Mouse (Mus musculus) neural tube, embryonic 13.5 days (tissue): ENCODE data around the gene Prima1. TPM values are rescaled to one million over a fixed set of nuclear protein-coding genes. Genes with fewer than 3 reads are reported as not detected.

Source experiments
- polyA plus RNA-seq: library from polyadenylated mRNA; unstranded; fragments of >200 nt; fragmentation: Nextera tagmentation; extraction: Ambion mirVana; gene quantifications from 2 replicates; pipeline ENCODE4 v1.2.1, GENCODE M21; 2015

The Prima1 gene
- polyA plus RNA-seq, 1 experiment from 2014 or later: 3.8 TPM

Other genes starting within 250 kb of the Prima1 start
- 8.5 and 10.3 TPM in 2 replicates for gene Fam181a, start 68.8 kb upstream of the Prima1 start, polyA plus RNA-seq
- 1.6 and 1.9 TPM in 2 replicates for gene Asb2, start 113.9 kb upstream of the Prima1 start, polyA plus RNA-seq
- gene Otub2, start 146.5 kb upstream of the Prima1 start, polyA plus RNA-seq: 20.8 and 24.2 TPM in 2 replicates
- gene 9330161L09Rik, start 165.7 kb upstream of the Prima1 start, polyA plus RNA-seq: 0.59 and 0.92 TPM in 2 replicates
- gene Ddx24, start 183.7 kb upstream of the Prima1 start, polyA plus RNA-seq: 167 and 170 TPM in 2 replicates
- 6.2 and 9.4 TPM in 2 replicates for gene Ifi27, start 192.1 kb upstream of the Prima1 start, polyA plus RNA-seq
- 2.0 and 3.4 TPM in 2 replicates for gene Ifi27l2a, start 201.5 kb upstream of the Prima1 start, polyA plus RNA-seq
- not detected in 2 replicates for gene Ifi27l2b, start 215.1 kb upstream of the Prima1 start, polyA plus RNA-seq